Mouse (Mus musculus): ENCODE results near the gene AU040320.

The AU040320 gene

GRCm38 (mm10) chr4:126850019-126850777, 96.9 kb downstream of the AU040320 start:
- in situ Hi-C loops (cut with MboI; ENCODE audit: low sequenced_read_pairs) = no loop called here

GRCm38 (mm10) chr4:126850778-126851080, 97.4 kb downstream of the AU040320 start:
- in situ Hi-C loops (cut with MboI; ENCODE audit: low sequenced_read_pairs) = no loop called here

- in situ Hi-C loops (cut with MboI; ENCODE audit: low sequenced_read_pairs) = no loop called here
These were observed 99.6 kb downstream of the AU040320 start for GRCm38 (mm10) chr4:126852971-126853370.

- in situ Hi-C loops (cut with MboI; ENCODE audit: low sequenced_read_pairs) = no loop called here
These were observed 107.1 kb downstream of the AU040320 start for GRCm38 (mm10) chr4:126860268-126860986.

- in situ Hi-C loops (cut with MboI; ENCODE audit: low sequenced_read_pairs) = no loop called here
These were observed 108.3 kb downstream of the AU040320 start for GRCm38 (mm10) chr4:126861514-126862266.

GRCm38 (mm10) chr4:126868699-126869098, 115.4 kb downstream of the AU040320 start:
- in situ Hi-C loops (cut with MboI; ENCODE audit: low sequenced_read_pairs) = no loop called here

GRCm38 (mm10) chr4:126872717-126873116, 119.4 kb downstream of the AU040320 start:
- in situ Hi-C loops (cut with MboI; ENCODE audit: low sequenced_read_pairs) = no loop called here

- in situ Hi-C loops (cut with MboI; ENCODE audit: low sequenced_read_pairs) = no loop called here
These were observed 126.4 kb downstream of the AU040320 start for GRCm38 (mm10) chr4:126879560-126880275.

GRCm38 (mm10) chr4:126883602-126884001, 130.3 kb downstream of the AU040320 start:
- in situ Hi-C loops (cut with MboI; ENCODE audit: low sequenced_read_pairs) = no loop called here

- in situ Hi-C loops (cut with MboI; ENCODE audit: low sequenced_read_pairs) = no loop called here
These were observed 132.6 kb downstream of the AU040320 start for GRCm38 (mm10) chr4:126885953-126886352.

- in situ Hi-C loops (cut with MboI; ENCODE audit: low sequenced_read_pairs) = no loop called here
These were observed 136.5 kb downstream of the AU040320 start for GRCm38 (mm10) chr4:126889879-126890278.
